Mouse (Mus musculus): ENCODE results near the gene Tm4sf19. TPM values are rescaled to one million over a fixed set of nuclear protein-coding genes. Genes with fewer than 3 reads are reported as not detected.
"Not testable (repeated sequence)": the region's sequence is repeated elsewhere in the genome, so short reads cannot be mapped to it uniquely, and the experiment has no call there.

The Tm4sf19 gene
- total RNA-seq, 2 experiments from 2014 or later = not detected

GRCm38 (mm10) chr16:32427506-32427905 is 27.2 kb downstream of the Tm4sf19 start:
- DNase-seq = no peak
- intact Hi-C loops (cut with DNase I) = no loop called here

- intact Hi-C loops (cut with DNase I) = loop anchor here (5.0 kb wide), 1 partner anchor 98 kb away; the partner anchor contains the start of gene Ubxn7
- DNase-seq = peak; percentile 87 to 90
These were observed 30.3 kb downstream of the Tm4sf19 start, which contains the start of gene Pcyt1a for GRCm38 (mm10) chr16:32430474-32431046. Pcyt1a (plus strand) TSS chr16:32430921.

DNA sequence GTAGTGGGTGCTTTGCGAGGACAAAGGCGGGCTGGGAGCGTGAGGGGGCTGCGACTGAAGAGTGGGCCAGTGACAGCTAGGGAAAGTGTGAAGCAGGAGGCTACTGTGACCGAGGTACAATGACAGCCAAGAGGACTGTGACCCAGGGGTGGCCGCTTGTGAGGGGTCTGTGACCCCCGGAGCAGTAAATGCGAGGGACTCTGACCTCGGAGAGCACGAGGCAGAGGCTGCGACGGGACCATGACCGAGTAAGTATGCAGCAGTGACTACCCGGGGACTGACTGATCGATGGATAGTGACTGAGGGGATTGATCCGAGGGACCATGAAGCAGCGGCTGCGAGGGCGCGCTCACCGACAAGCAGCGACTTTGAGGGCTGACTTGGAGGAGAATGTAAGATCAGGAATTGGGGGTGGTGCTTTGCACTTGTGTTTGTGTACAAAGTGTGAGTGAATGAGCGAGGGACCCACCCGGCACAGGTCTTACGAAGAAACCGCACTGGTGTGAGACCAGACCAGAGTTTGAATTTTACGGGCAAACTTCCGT is 30.8 kb downstream of the Tm4sf19 start:
- intact Hi-C loops (cut with DNase I) = loop anchor here (5.0 kb wide), 1 partner anchor 99 kb away; the partner anchor contains the start of gene Ubxn7

GRCm38 (mm10) chr16:32431926-32432325 is 31.6 kb downstream of the Tm4sf19 start:
- intact Hi-C loops (cut with DNase I) = loop anchor here (5.0 kb wide), 1 partner anchor 100 kb away; the partner anchor contains the start of gene Ubxn7
- DNase-seq = no peak

More for the DNA sequence above, 30.8 kb downstream of the Tm4sf19 start:
- DNase-seq = no peak

DNA sequence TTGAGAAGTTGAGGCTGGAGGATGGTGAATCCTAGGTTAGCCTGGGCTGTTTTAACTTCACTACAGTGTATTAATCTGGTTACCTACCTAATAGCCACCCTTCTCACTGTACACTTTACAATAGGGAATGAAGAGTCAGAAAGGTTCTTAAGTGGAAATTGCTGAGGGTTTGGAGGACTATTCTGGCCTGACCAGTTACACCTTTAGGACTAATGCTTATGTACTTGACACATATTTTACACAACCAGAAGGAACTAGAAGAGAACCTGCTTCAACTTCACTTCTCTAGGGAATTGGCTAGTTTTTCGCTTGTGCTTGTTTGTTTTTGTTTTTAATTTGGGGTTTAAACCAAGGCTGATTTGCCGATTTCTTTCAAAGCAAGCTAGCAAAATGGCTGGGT is 32.8 kb downstream of the Tm4sf19 start:
- intact Hi-C loops (cut with DNase I) = loop anchor here (5.0 kb wide), 1 partner anchor 101 kb away; the partner anchor contains the start of gene Ubxn7

DNA sequence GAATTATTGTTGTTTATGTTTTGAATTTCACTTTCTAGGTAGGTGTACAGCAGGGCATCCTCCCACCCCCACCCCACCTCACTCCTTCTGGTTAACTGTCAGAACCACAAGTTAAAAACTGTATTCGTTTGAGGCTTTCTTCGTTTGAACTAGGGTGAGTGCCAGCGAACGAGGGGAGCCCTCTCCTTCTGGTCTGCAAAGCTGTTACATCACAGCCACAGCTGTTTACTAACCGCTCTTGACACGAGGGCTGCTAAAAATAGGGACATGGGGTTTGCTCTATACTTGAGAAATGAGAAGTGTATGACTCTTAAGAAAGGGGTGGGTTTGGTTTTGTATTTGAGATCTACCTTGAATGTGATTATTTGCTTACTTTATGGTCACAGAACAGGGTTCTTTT is 33.8 kb downstream of the Tm4sf19 start:
- peak; percentile 25 to 43 for DNase-seq
- intact Hi-C loops (cut with DNase I) = loop anchor here (5.0 kb wide), 1 partner anchor 102 kb away; the partner anchor contains the start of gene Ubxn7

More for the DNA sequence above, 32.8 kb downstream of the Tm4sf19 start:
- no peak for DNase-seq

DNA sequence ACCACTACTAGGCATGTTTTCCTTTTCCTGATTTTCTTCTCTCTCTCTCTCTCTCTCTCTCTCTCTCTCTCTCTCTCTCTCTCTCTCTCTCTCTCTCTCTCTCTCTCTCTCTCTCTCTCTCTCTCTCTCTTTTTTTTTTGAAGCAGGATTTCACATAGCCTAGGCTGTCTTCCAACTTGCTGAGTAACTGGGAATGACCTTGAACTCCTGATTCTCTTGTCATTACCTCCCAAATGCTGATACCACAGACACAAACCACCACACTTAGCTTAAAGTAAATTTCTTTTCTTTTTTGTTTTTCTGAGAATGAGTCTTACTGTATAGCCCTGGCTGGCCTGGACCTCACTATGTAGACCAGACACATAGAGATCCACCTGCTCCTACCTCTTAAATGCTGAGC is 34.4 kb downstream of the Tm4sf19 start:
- intact Hi-C loops (cut with DNase I) = loop anchor here (5.0 kb wide), 1 partner anchor 102 kb away; the partner anchor contains the start of gene Ubxn7
- no peak for DNase-seq

DNA sequence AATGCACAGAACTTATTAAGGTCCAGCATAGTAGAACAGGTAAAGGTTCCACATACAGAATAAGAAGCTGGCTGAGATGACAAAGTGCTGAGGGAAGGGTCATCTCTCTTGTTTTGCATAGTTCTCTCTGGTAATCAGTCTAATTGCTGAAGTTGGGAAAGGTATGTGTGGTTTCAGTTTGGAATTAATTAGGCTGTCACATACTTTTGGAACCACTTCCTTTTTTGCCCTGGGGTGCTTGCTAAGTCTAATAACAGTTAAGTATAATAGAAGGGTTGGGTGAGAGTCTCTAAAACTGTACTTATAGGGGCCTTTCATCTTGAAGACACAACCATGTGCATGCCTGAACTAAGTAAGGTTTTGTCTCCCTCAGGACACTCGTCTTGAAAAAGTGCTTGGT is 36.4 kb downstream of the Tm4sf19 start:
- DNase-seq = no peak
- intact Hi-C loops (cut with DNase I) = no loop called here

DNA sequence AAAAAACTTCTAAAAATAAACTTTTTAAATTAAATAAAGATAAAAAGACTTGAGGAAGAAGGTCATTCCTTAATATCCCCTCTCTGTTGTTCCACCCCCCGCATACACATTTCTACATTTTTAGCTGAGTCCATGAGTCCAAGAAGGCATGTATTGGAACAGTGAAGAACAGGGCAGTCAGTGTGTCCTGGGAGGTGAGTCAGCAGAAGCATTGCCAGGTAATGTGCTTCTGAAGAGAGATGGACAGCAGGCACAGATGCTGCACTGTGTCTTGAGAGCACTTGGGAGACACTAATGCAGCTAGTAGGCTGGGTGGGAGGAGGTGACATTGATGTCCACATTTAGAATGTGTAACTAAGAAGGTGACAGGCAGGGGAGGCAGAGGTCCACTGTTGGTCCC is 37.0 kb downstream of the Tm4sf19 start:
- intact Hi-C loops (cut with DNase I) = no loop called here

DNA sequence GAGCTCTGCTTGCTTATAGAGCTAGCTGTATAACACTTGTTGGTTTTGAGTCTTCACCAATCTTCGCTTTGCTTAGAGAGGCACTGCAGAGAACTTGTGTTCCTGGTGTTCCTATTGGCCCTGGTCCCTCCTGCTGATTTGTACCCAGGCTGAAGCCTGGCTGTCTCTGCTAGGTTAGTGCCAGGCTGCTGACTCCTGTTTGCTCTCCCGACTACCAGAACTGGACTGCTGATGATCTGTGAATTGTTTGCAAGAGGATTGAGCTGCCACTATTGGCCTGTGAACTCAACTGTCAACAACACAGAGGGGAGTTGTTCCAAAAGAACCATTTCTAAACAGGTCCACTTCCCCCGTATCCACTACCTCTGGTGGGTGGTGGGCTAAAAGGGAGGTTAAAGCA is 41.1 kb downstream of the Tm4sf19 start:
- intact Hi-C loops (cut with DNase I) = no loop called here
- no peak for DNase-seq

More for the DNA sequence above, 37.0 kb downstream of the Tm4sf19 start:
- DNase-seq = no peak

DNA sequence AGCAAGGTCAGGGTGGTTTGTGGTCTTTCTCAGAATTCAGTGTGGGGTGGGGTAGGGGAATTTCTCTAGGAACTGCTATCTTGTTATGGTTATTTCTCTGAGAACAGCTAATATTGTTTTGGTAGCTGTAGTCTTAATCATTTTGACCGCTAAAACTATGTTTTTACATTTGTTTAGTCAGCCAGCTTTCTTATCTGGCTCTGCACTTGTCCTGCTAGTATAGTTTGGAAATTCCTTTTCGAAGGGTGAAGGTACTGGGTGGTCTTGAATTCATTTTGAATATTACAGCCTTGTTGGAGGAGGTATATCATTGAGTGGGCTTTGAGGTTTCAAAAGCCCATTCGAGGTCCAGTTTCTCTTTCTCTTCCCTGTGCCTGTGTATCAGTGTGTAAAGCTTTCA is 44.3 kb downstream of the Tm4sf19 start:
- intact Hi-C loops (cut with DNase I) = not testable (repeated sequence)

DNA sequence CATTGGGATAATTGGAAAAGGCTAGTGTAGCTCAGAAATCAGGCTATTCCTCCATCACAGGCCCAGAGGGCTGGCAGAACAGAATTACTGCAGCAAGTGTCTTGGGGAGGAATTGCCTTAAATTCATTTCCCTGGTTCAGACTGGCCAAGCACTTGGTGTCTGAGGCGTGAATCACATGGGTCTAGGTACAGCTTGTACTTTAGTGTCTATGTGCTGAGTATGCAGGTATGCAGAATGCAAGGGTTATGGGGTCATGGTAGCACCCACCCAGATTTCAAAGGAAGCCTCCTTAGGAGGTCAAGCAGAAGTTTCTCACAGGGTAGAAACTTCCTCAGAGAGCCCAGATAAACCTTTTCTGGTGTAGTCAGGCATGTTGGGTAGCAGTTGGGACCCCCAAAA is 45.3 kb downstream of the Tm4sf19 start:
- no peak for DNase-seq
- intact Hi-C loops (cut with DNase I) = no loop called here

More for the DNA sequence above, 44.3 kb downstream of the Tm4sf19 start:
- DNase-seq = not testable (repeated sequence)

- DNase-seq = no peak
These were observed 46.3 kb downstream of the Tm4sf19 start for GRCm38 (mm10) chr16:32446563-32447138.

DNA sequence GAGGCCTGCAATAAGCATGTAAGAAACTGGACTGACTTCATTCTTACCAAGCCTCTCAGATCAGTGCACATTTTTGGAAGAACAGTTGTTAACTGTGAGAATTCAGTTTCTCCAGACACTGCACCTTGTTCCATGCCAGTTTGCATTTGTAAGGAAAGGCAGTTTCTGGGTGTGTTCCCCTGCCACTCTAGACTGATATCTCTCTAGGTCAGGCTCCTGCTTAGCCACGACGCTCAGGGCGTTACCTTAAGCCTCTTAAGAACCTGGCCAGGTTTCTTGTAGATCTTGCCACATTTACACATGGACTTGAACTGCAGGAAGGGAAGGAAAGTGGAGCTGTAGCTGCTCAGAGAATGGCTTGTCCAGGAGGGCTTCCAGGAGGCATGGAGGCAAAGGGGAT is 49.4 kb downstream of the Tm4sf19 start:
- DNase-seq = no peak
- intact Hi-C loops (cut with DNase I) = no loop called here

More at GRCm38 (mm10) chr16:32446563-32447138, 46.3 kb downstream of the Tm4sf19 start:
- intact Hi-C loops (cut with DNase I) = no loop called here

DNA sequence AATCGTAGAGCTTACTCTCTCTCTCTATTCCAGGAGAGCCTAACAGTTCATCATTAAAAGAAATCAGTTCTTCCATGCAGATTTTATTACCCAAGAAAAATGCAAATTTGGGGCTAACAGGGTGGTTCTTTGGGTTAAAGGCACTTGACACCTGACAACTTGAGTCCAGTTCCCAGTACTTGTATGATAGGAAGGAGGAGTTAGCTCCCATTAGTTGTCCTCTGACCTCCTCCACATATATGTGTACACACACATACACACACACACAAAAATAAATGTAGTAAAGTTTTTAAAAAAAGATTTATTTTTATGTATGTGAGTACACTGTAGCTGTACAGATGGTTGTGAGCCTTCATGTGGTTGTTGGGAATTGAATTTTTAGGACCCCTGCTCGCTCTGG is 49.8 kb downstream of the Tm4sf19 start:
- intact Hi-C loops (cut with DNase I) = no loop called here
- no peak for DNase-seq

- intact Hi-C loops (cut with DNase I) = no loop called here
- no peak for DNase-seq
These were observed 52.8 kb downstream of the Tm4sf19 start for GRCm38 (mm10) chr16:32453102-32453501.

DNA sequence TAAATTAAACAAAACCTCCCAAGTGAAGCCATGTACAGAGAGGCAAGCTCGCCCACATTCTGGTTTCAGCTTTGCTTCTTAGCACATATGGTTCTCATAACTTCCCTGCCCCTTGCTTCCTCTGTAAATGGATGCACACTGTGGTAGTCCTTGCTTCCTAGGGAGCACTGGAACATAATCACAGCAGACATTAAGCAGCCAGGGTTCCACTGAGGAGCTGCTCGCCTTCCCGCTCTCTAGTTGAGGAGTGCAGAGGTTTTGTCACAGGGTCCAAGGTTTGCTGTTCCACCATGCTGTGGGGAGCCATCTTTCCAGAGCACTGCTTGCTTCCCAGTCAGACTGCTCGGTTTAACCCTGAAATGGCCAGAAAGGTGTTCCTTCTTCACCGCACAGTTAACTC is 54.3 kb downstream of the Tm4sf19 start:
- no peak for DNase-seq
- intact Hi-C loops (cut with DNase I) = loop anchor here (5.0 kb wide), 3 partner anchors 32 to 337 kb away; no protein-coding TSS in a partner anchor

- no peak for DNase-seq
- intact Hi-C loops (cut with DNase I) = loop anchor here (5.0 kb wide), 3 partner anchors 34 to 339 kb away; no protein-coding TSS in a partner anchor
These were observed 55.8 kb downstream of the Tm4sf19 start for GRCm38 (mm10) chr16:32456086-32456485.

- intact Hi-C loops (cut with DNase I) = loop anchor here (5.0 kb wide), 3 partner anchors 34 to 339 kb away; no protein-coding TSS in a partner anchor
- no peak for DNase-seq
These were observed 56.5 kb downstream of the Tm4sf19 start for GRCm38 (mm10) chr16:32456761-32457160.

Data from heart, postnatal 14 days (tissue).